Mouse (Mus musculus): Measurements from ENCODE around the gene Adam33. TPM values are rescaled to one million over a fixed set of nuclear protein-coding genes. Genes with fewer than 3 reads are reported as not detected.
"Not testable (repeated sequence)": the region's sequence is repeated elsewhere in the genome, so short reads cannot be mapped to it uniquely, and the experiment has no call there.

Gene Adam33
- total RNA-seq (2021), result 1 to 10 TPM; 2.4 to 3.8 TPM
- long read RNA-seq, experiment 1, partial matches to known transcripts, result 0 of 3 reads
- long read RNA-seq, experiment 1, other reads (novel, unspliced or antisense), result 3 of 3 reads
- long read RNA-seq, experiment 2, partial matches to known transcripts, result 0 of 2 reads
- long read RNA-seq, experiment 2, other reads (novel, unspliced or antisense), result 2 of 2 reads

- peak; percentile 50 to 56 for DNase-seq
Observed at GRCm38 (mm10) chr2:131063404-131063864, at the start of gene Adam33. Gene Adam33 (minus strand): TSS chr2:131063814.

- DNase-seq, result no peak
Observed at GRCm38 (mm10) chr2:131105989-131106388, 42.4 kb upstream of the Adam33 start.

GRCm38 (mm10) chr2:131105061-131105460, 41.4 kb upstream of the Adam33 start:
- DNase-seq, result not testable (repeated sequence)

- no peak for DNase-seq
Observed at GRCm38 (mm10) chr2:131104021-131104420, 40.4 kb upstream of the Adam33 start.

- no peak for DNase-seq
Observed at GRCm38 (mm10) chr2:131101530-131101929, 37.9 kb upstream of the Adam33 start.

GRCm38 (mm10) chr2:131097087-131097486, 33.5 kb upstream of the Adam33 start:
- DNase-seq, result no peak

GRCm38 (mm10) chr2:131096101-131096795, 32.6 kb upstream of the Adam33 start:
- peak; percentile 40 to 60 for DNase-seq

- peak; percentile 76 to 86 for DNase-seq
Observed at GRCm38 (mm10) chr2:131094823-131095222, 31.2 kb upstream of the Adam33 start.

GRCm38 (mm10) chr2:131093577-131093976, 30.0 kb upstream of the Adam33 start:
- no peak for DNase-seq

- peak; percentile 5 to 23 for DNase-seq
Observed at GRCm38 (mm10) chr2:131090852-131091251, 27.2 kb upstream of the Adam33 start.

GRCm38 (mm10) chr2:131089634-131090033, 26.0 kb upstream of the Adam33 start:
- no peak for DNase-seq

GRCm38 (mm10) chr2:131088581-131088980, 25.0 kb upstream of the Adam33 start:
- no peak for DNase-seq

- no peak for DNase-seq
Observed at GRCm38 (mm10) chr2:131086667-131087390, 23.2 kb upstream of the Adam33 start, which contains the start of gene Siglec1. Gene Siglec1 (minus strand): TSS chr2:131086765.

- no peak for DNase-seq
Observed at GRCm38 (mm10) chr2:131084206-131084605, 20.6 kb upstream of the Adam33 start.

- DNase-seq, result no peak
Observed at GRCm38 (mm10) chr2:131080507-131080906, 16.9 kb upstream of the Adam33 start.

- no peak for DNase-seq
Observed at GRCm38 (mm10) chr2:131072536-131072935, 8.9 kb upstream of the Adam33 start.

- peak; percentile 50 to 57 for DNase-seq
Observed at GRCm38 (mm10) chr2:131067481-131067880, 3.9 kb upstream of the Adam33 start.

GRCm38 (mm10) chr2:131066342-131066741, 2.7 kb upstream of the Adam33 start:
- DNase-seq, result no peak

- no peak for DNase-seq
Observed at GRCm38 (mm10) chr2:131061607-131062006, 2.0 kb downstream of the Adam33 start.

- DNase-seq, result no peak
Observed at GRCm38 (mm10) chr2:131060784-131061183, 2.8 kb downstream of the Adam33 start.

- DNase-seq, result peak in 1 of 2 experiments; percentile 41
Observed at GRCm38 (mm10) chr2:131059781-131060540, 3.7 kb downstream of the Adam33 start.

GRCm38 (mm10) chr2:131059377-131059776, 4.2 kb downstream of the Adam33 start:
- DNase-seq, result peak; percentile 52 to 76

Data from adrenal gland, postnatal 36 days (tissue).